Mouse (Mus musculus): Measurements from ENCODE around the gene Kcnmb3.

DNA sequence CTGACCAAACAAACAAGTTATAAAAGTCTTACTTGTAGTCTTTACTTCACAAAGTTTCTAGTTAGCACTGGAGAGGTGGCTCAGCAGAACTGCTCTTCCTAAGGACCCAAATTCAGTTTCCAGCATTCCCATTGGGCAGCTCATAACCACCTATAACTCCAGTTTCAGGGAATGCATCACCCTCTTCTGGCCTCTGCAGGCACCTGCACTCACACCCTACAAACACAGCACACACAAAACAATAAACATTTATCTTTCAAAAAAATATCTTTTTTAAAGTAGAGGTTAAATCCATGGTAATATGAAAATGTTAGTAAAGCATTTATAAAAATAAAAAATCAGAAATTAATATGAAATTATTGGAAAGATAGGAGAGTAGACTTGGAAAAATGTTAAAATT is 50.3 kb downstream of the Kcnmb3 start:
- TF ChIP-seq CTCF (IDR thresholded peaks at IDR 0.05 in 2 of 3, conservative IDR thresholded peaks at IDR 0.05 in 1 of 3; ENCODE audit: control insufficient read depth in 1 of 3, insufficient read depth in 1 of 3, low read depth in 2 of 3, low read length in 3 of 3, poor library complexity in 1 of 3, severe bottlenecking in 1 of 3) (no peak), HCFC1 (IDR thresholded peaks at IDR 0.05; ENCODE audit: low read depth, low read length) (no peak), MEF2A (IDR thresholded peaks at IDR 0.05; ENCODE audit: extremely low read depth, insufficient replicate concordance, low read depth, low read length, poor library complexity, severe bottlenecking) (no peak)

Measured in MEL (cell line).